Mouse (Mus musculus): Measurements from ENCODE around the gene Arid2. TPM values are rescaled to one million over a fixed set of nuclear protein-coding genes. Genes with fewer than 3 reads are reported as not detected.

Gene Arid2
- polyA plus RNA-seq, 1 experiment: 9.3 TPM

DNA sequence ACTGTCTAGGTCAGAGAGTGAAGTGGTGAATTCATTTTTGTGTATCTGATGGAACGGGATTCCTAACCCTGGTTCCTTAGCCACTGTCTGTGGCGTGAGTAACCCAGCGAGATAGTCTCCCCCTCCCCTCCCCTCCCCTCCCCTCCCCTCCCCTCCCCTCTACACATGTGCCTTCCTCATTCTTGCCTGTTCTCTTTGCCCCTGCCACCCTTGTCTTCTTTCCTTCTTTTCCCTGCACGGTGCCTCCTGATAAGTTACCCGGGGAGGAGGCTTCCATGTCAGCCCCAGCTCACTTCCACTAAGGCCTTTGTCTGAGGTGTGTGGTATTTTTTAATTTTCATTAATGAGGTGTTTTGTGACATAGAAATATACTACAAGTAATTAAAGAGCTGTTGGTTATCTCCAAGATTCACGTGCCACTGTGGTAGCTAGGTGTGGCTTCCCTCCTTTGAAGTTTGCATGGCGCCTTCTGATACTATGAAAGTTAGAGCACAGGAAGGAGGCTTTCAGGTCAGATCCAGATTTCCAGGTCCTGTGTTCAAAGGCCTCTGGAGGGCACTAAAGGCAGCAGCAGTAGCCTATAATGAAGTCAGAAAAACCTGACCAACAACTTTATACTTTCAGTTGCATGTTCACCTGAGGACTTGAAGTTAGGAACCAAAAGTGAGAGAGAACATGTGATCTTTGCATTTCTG lies 57.4 kb downstream of the Arid2 start:
- no peak overlapping the region for H3ac ChIP-seq (ENCODE audit: control insufficient read depth, insufficient read length)
- no peak overlapping the region for H3K4me3 ChIP-seq
- H3K27me3 ChIP-seq (ENCODE audit: control insufficient read depth, insufficient read depth, insufficient read length): no peaks in the 10 kb centered on the region
- TF ChIP-seq MYOG (IDR thresholded peaks at IDR 0.05; ENCODE audit: control insufficient read depth in 1 of 3, insufficient read depth in 1 of 3, insufficient read length in 2 of 3, low read depth in 2 of 3): no peak
- TF ChIP-seq TCF3 (IDR thresholded peaks at IDR 0.05; ENCODE audit: insufficient read length, low read depth): no peak
- TF ChIP-seq REST (IDR thresholded peaks at IDR 0.05; ENCODE audit: insufficient read depth, insufficient read length): no peak
- no peak for TF ChIP-seq MYOD1 (IDR thresholded peaks at IDR 0.05; ENCODE audit: control insufficient read depth in 1 of 3, insufficient read length in 2 of 3, low read depth in 2 of 3)
- no peak for TF ChIP-seq E2F4 (IDR thresholded peaks at IDR 0.05; ENCODE audit: insufficient read depth)
- TF ChIP-seq SRF (IDR thresholded peaks at IDR 0.05; ENCODE audit: control insufficient read depth, insufficient read length, low read depth): no peak
- TF ChIP-seq CEBPB (IDR thresholded peaks at IDR 0.05; ENCODE audit: insufficient read depth, poor library complexity, severe bottlenecking): no peak
- TF ChIP-seq POLR2A (IDR thresholded peaks at IDR 0.05; ENCODE audit: insufficient read length, low read depth): no peak
- TF ChIP-seq USF1 (IDR thresholded peaks at IDR 0.05; ENCODE audit: low read depth): no peak
- no peak for TF ChIP-seq POLR2AphosphoS2 (IDR thresholded peaks at IDR 0.05; ENCODE audit: insufficient read length, low read depth)
- TF ChIP-seq MAX (IDR thresholded peaks at IDR 0.05; ENCODE audit: low read depth): no peak
- TF ChIP-seq TCF12 (IDR thresholded peaks at IDR 0.05; ENCODE audit: insufficient read depth, poor library complexity, severe bottlenecking): no peak
- no peaks in the 10 kb centered on the region for H3K36me3 ChIP-seq (ENCODE audit: control insufficient read depth, insufficient read depth)
- H3K79me2 ChIP-seq (ENCODE audit: control insufficient read depth, insufficient read depth): peaks cover 84% of the 10 kb centered on the region
- no peak overlapping the region for H3K4me2 ChIP-seq (ENCODE audit: low read depth)

DNA sequence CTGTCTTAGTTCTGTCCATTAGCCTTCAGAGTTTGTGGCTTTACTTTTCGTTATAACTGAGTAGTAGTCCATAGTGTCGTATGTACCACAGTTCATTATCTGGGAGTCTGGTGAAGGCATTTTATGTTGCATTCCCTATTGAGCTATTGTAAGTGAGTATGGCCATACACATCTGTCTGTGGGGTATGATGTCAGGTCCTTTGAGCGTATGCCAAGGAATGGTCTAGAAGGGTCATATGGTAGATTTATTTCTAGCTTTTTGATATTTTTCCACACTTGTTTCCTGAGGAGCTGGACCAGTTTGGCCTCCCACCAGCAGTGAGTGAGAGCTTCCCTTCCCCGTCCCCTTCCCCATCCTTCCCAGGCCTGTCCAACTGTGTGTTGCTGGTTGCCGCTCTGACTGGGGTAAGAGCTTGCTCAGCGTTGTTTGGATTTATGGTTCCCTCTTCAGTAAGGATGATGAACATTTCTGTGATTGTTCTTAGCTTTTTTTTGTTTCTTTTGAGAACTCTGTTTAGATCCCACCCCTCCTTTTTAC lies 58.1 kb downstream of the Arid2 start:
- peaks cover 78% of the 10 kb centered on the region for H3K79me2 ChIP-seq (ENCODE audit: control insufficient read depth, insufficient read depth)
- no peak overlapping the region for H3ac ChIP-seq (ENCODE audit: control insufficient read depth, insufficient read length)

DNA sequence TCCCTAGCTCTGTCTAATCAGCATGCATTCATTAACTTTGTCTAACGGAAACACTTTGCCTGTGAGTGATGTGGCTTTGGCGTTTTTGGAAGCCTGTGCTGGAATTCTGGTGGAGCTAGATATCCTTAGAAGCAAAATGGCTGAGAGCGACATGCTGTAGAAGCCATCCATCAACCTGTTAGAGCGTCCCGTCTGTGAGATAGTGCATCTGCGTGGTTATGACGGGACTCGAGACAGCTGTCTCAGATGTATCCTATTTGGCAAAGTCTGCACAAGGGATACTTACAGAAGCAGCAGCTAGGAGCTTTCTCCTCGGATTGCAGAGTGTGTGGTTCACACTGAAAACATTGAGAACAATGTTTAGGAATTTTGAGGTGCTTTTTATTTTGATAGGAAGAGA lies 64.1 kb downstream of the Arid2 start:
- TF ChIP-seq MYOG (IDR thresholded peaks at IDR 0.05; ENCODE audit: control insufficient read depth in 1 of 3, insufficient read depth in 1 of 3, insufficient read length in 2 of 3, low read depth in 2 of 3): no peak
- no peak for TF ChIP-seq TCF3 (IDR thresholded peaks at IDR 0.05; ENCODE audit: insufficient read length, low read depth)
- TF ChIP-seq SRF (IDR thresholded peaks at IDR 0.05; ENCODE audit: control insufficient read depth, insufficient read length, low read depth): no peak
- no peak overlapping the region for H3K4me3 ChIP-seq
- H3K79me2 ChIP-seq (ENCODE audit: control insufficient read depth, insufficient read depth): peaks cover 28% of the 10 kb centered on the region
- peaks cover 47% of the 10 kb centered on the region for H3K36me3 ChIP-seq (ENCODE audit: control insufficient read depth, insufficient read depth)
- H3K27me3 ChIP-seq (ENCODE audit: control insufficient read depth, insufficient read depth, insufficient read length): no peaks in the 10 kb centered on the region
- no peak overlapping the region for H3K4me2 ChIP-seq (ENCODE audit: low read depth)
- H3ac ChIP-seq (ENCODE audit: control insufficient read depth, insufficient read length): no peak overlapping the region

More for the DNA sequence above, 58.1 kb downstream of the Arid2 start:
- H3K27me3 ChIP-seq (ENCODE audit: control insufficient read depth, insufficient read depth, insufficient read length): no peaks in the 10 kb centered on the region
- no peak overlapping the region for H3K4me3 ChIP-seq
- TF ChIP-seq SRF (IDR thresholded peaks at IDR 0.05; ENCODE audit: control insufficient read depth, insufficient read length, low read depth) (no peak), TCF3 (IDR thresholded peaks at IDR 0.05; ENCODE audit: insufficient read length, low read depth) (no peak), POLR2AphosphoS2 (IDR thresholded peaks at IDR 0.05; ENCODE audit: insufficient read length, low read depth) (no peak), E2F4 (IDR thresholded peaks at IDR 0.05; ENCODE audit: insufficient read depth) (no peak), TCF12 (IDR thresholded peaks at IDR 0.05; ENCODE audit: insufficient read depth, poor library complexity, severe bottlenecking) (no peak), MAX (IDR thresholded peaks at IDR 0.05; ENCODE audit: low read depth) (no peak), CEBPB (IDR thresholded peaks at IDR 0.05; ENCODE audit: insufficient read depth, poor library complexity, severe bottlenecking) (no peak), MYOG (IDR thresholded peaks at IDR 0.05; ENCODE audit: control insufficient read depth in 1 of 3, insufficient read depth in 1 of 3, insufficient read length in 2 of 3, low read depth in 2 of 3) (no peak), REST (IDR thresholded peaks at IDR 0.05; ENCODE audit: insufficient read depth, insufficient read length) (no peak), POLR2A (IDR thresholded peaks at IDR 0.05; ENCODE audit: insufficient read length, low read depth) (no peak), MYOD1 (IDR thresholded peaks at IDR 0.05; ENCODE audit: control insufficient read depth in 1 of 3, insufficient read length in 2 of 3, low read depth in 2 of 3) (no peak), USF1 (IDR thresholded peaks at IDR 0.05; ENCODE audit: low read depth) (no peak)
- H3K4me2 ChIP-seq (ENCODE audit: low read depth): no peak overlapping the region
- peaks cover 6% of the 10 kb centered on the region for H3K36me3 ChIP-seq (ENCODE audit: control insufficient read depth, insufficient read depth)

DNA sequence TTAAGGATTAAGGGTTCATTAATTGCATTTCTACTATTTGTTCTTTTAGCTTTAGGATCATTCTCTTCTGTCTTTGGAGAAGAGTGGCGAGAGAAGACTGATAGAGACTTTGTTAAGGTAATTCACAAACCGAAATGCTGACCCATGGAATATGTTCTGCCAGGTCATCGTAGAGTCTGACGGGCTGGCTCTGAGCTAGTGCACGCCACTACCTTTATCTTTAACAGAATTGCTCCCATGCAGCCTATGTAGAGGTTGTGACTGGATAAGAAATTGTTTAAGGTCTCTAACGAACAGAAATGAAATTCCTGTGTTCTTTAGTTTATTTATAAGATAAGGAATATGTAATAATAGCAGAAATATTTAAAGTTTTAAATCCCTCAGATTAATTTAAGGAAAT lies 71.6 kb downstream of the Arid2 start:
- H3K4me2 ChIP-seq (ENCODE audit: low read depth): no peak overlapping the region

DNA sequence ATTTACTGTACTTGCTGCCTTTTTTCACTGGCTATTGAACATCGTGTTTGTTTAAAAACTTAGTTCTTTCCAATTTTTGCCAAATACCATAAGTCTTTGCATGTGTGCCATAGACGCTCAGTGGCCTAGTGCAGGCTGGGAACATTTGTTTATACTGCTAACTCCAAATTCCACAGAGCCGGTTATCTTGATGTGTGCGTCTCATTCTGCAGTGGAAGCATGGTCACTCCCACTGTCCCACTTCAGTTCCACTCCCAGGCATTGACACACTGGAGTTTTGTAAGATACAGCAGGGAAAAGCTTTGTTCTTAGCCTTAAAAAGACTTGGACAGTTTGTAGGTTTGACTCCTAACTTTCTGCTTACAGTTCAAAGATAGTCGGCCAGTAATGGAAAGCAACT lies 73.3 kb downstream of the Arid2 start:
- Histone ChIP-seq H3K36me3 (ENCODE audit: control insufficient read depth, insufficient read depth) (peaks cover 88% of the 10 kb centered on the region), H3ac (ENCODE audit: control insufficient read depth, insufficient read length) (no peak overlapping the region), H3K4me2 (ENCODE audit: low read depth) (no peak overlapping the region), H3K4me3 (no peak overlapping the region), H3K27me3 (ENCODE audit: control insufficient read depth, insufficient read depth, insufficient read length) (no peaks in the 10 kb centered on the region), H3K79me2 (ENCODE audit: control insufficient read depth, insufficient read depth) (no peaks in the 10 kb centered on the region)
- TF ChIP-seq SRF (IDR thresholded peaks at IDR 0.05; ENCODE audit: control insufficient read depth, insufficient read length, low read depth): no peak
- no peak for TF ChIP-seq MYOG (IDR thresholded peaks at IDR 0.05; ENCODE audit: control insufficient read depth in 1 of 3, insufficient read depth in 1 of 3, insufficient read length in 2 of 3, low read depth in 2 of 3)

More for the DNA sequence above, 71.6 kb downstream of the Arid2 start:
- Histone ChIP-seq H3K4me3 (no peak overlapping the region), H3K27me3 (ENCODE audit: control insufficient read depth, insufficient read depth, insufficient read length) (no peaks in the 10 kb centered on the region), H3K36me3 (ENCODE audit: control insufficient read depth, insufficient read depth) (peaks cover 76% of the 10 kb centered on the region), H3K79me2 (ENCODE audit: control insufficient read depth, insufficient read depth) (no peaks in the 10 kb centered on the region), H3ac (ENCODE audit: control insufficient read depth, insufficient read length) (no peak overlapping the region)
- TF ChIP-seq USF1 (IDR thresholded peaks at IDR 0.05; ENCODE audit: low read depth) (no peak), POLR2A (IDR thresholded peaks at IDR 0.05; ENCODE audit: insufficient read length, low read depth) (no peak), E2F4 (IDR thresholded peaks at IDR 0.05; ENCODE audit: insufficient read depth) (no peak), TCF3 (IDR thresholded peaks at IDR 0.05; ENCODE audit: insufficient read length, low read depth) (no peak), MYOD1 (IDR thresholded peaks at IDR 0.05; ENCODE audit: control insufficient read depth in 1 of 3, insufficient read length in 2 of 3, low read depth in 2 of 3) (no peak), SRF (IDR thresholded peaks at IDR 0.05; ENCODE audit: control insufficient read depth, insufficient read length, low read depth) (no peak)

Measured in myocyte (in vitro differentiated cells).